Mouse (Mus musculus) c-Kit-positive CD71-positive TER-119-positive erythroid progenitor cells, embryonic 14.5 days (primary cell): ENCODE measurements at regions not wholly inside any gene's neighbourhood (a gene's known extent, or its start where the extent isn't known, plus 50 kb on each side); places are given as distances from the start of the nearest gene placed in this dataset.

Experiments
- DNase-seq: peaks from one replicate; pipeline ENCODE4 v3.0.0-alpha.2; 2013; ENCODE audit warnings: low spot score

- peak; percentile 3 for DNase-seq
Observed at GRCm38 (mm10) chr17:22673891-22674622, 73.3 kb downstream of the Vmn2r112 start.
